Mouse (Mus musculus) heart, embryonic 10.5 days (tissue): ENCODE data around the gene Pmp22. TPM values are rescaled to one million over a fixed set of nuclear protein-coding genes. Genes with fewer than 3 reads are reported as not detected.

Experiments used
- DNase-seq: peaks from one replicate; pipeline ENCODE4 v3.0.0-alpha.2; 2017; ENCODE audit warnings: low spot score
- H3K27ac ChIP-seq: fragments of 300-500 bp; sonication (generic); 2 replicates; pipeline ENCODE4 v1.5.1; 2016; ENCODE audit warnings: mild to moderate bottlenecking
- H3K27me3 ChIP-seq: fragments of 300-500 bp; sonication (generic); 2 replicates; pipeline ENCODE4 v1.6.1; 2016; ENCODE audit warnings: mild to moderate bottlenecking; ENCODE audit not compliant: poor library complexity, insufficient read depth, severe bottlenecking
- H3K36me3 ChIP-seq: fragments of 300-500 bp; sonication (generic); 2 replicates; pipeline ENCODE4 v1.6.1; 2016; ENCODE audit warnings: mild to moderate bottlenecking, moderate library complexity
- H3K4me1 ChIP-seq: fragments of 300-500 bp; sonication (generic); 2 replicates; pipeline ENCODE4 v1.6.1; 2016; ENCODE audit warnings: mild to moderate bottlenecking
- H3K4me3 ChIP-seq: fragments of 300-500 bp; sonication (generic); 2 replicates; pipeline ENCODE4 v1.5.1; 2016; ENCODE audit warnings: mild to moderate bottlenecking, moderate library complexity
- H3K9me3 ChIP-seq: fragments of 300-500 bp; sonication (generic); 2 replicates; pipeline ENCODE4 v1.6.1; 2016; ENCODE audit warnings: mild to moderate bottlenecking, moderate library complexity
- WGBS: fragments of 180-500 bp; shearing (Covaris S2); methylation state at CpG from one replicate; pipeline ENCODE4 v1.1.7; 2016; 5-methylcytosine and 5-hydroxymethylcytosine counted together
- polyA plus RNA-seq: library from polyadenylated mRNA; unstranded; fragments of >200 nt; fragmentation: Nextera tagmentation; extraction: Ambion mirVana; gene quantifications from 2 replicates; pipeline ENCODE4 v1.2.1, GENCODE M21; 2016

Gene Pmp22
- 98.2 and 147 TPM in 2 replicates for polyA plus RNA-seq

DNA sequence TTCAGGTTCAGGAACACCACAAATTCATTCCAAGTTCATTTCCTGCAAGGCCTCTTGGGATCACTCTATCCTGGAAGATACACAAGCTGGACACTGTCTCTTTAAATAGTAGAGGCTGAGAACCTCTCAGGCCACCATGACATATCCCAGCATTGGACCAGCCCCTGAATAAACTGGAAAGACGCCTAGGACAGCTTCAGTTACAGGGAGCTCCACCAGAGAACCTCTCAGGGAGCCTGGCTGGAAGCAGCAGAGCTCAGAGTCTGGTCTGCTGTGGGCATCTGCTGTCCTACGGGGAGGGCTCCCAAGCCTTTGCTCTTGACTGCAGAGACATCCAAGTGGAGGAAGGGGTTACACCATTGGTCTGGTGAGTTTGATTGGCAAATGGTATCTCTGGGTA is at the start of gene Pmp22:
Pmp22 (plus strand) TSS at position 199 of the 400 bp plus-strand sequence.
- DNase-seq, result no peak
- Histone ChIP-seq H3K36me3 (no peaks in the 10 kb centered on the region), H3K9me3 (no peaks in the 10 kb centered on the region), H3K4me3 (peak within 1 kb of the TSS; percentile 31; the same call in 1 of the 2 replicates), H3K27ac (peak within 1 kb of the TSS; percentile 60; the same call in 1 of the 2 replicates), H3K27me3 (peaks cover 27% of the 10 kb centered on the region), H3K4me1 (peaks cover 61% of the 10 kb centered on the region)
- 57% methylated on average over 2 of the region's 2 CpGs for WGBS

DNA sequence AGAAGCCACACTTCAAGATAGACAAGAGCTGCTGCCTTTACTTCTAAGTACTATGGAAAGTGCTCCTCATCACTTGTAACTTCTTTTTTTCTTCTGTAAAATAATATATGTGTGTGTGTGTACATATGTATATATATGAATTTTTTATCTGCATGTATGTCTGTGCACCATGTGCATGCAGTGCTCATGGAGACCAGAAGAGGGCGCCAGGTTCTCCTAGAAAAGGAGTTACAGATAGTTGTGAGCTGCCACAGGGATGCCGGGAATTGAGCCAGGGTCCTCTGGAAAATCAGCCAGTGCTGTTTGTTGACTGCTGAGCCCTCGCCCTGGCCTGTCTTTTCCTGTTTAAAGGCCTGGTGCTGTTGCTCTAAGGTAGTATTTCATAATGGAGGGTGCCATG is 44.2 kb upstream of the Pmp22 start:
- 85% methylated on average over 3 of the region's 3 CpGs for WGBS
- DNase-seq, result no peak
- no peaks in the 10 kb centered on the region for H3K9me3 ChIP-seq
- H3K4me1 ChIP-seq, result no peaks in the 10 kb centered on the region
- no peak overlapping the region for H3K4me3 ChIP-seq
- H3K27me3 ChIP-seq, result no peaks in the 10 kb centered on the region
- no peaks in the 10 kb centered on the region for H3K36me3 ChIP-seq
- H3K27ac ChIP-seq, result no peak overlapping the region

DNA sequence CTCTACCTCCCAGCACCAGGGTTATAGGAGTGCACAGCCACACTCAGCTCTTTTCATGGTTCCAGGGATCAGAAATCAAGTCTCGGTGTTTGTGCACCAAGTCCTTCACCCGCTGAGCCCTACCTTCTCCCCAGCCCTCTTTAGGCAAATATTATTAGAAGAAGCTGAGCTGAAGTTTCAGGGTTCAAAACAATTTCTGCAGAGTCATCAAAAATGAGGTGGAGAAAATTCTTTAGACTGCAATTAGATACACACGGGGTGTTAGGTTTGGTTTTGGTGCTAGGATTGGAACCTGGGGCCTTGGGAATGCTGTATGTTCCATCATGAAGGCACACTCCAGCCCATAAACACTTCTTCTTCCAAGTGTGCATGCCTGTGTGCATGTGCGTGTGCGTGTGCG is 40.1 kb upstream of the Pmp22 start:
- WGBS, result 87% methylated on average over 6 of the region's 6 CpGs
- Histone ChIP-seq H3K27me3 (no peaks in the 10 kb centered on the region), H3K4me1 (peaks cover 15% of the 10 kb centered on the region; the same call in 1 of the 2 replicates), H3K27ac (no peak overlapping the region), H3K9me3 (no peaks in the 10 kb centered on the region), H3K4me3 (no peak overlapping the region), H3K36me3 (no peaks in the 10 kb centered on the region)
- no peak for DNase-seq

DNA sequence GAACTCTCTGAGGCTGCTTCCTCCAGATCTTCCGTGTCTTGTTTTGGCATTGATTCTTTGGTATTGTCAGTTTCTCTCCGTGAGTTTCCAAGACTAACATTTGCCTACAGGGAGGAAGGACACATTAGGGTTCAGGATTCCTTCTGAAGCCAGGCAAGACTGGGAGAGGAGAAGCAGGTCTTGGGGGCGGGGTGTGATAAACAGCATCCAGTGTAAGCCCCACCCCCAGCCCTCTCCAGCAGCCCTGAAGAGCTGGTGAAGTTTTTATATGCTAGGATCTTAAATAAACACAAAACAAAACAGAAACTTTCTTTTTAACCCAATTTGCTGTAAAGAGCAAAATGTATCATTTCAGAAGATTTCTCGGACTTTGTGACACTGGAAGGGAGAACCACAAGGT is 38.6 kb upstream of the Pmp22 start:
- Histone ChIP-seq H3K27ac (0 out of 2 replicates have a peak overlapping the region, but pooled peaks have one; percentile 7), H3K36me3 (no peaks in the 10 kb centered on the region), H3K4me3 (no peak overlapping the region), H3K9me3 (no peaks in the 10 kb centered on the region), H3K4me1 (peaks cover 15% of the 10 kb centered on the region; the same call in 1 of the 2 replicates), H3K27me3 (no peaks in the 10 kb centered on the region)
- WGBS, result 36% methylated on average over 4 of the region's 4 CpGs
- DNase-seq, result no peak

DNA sequence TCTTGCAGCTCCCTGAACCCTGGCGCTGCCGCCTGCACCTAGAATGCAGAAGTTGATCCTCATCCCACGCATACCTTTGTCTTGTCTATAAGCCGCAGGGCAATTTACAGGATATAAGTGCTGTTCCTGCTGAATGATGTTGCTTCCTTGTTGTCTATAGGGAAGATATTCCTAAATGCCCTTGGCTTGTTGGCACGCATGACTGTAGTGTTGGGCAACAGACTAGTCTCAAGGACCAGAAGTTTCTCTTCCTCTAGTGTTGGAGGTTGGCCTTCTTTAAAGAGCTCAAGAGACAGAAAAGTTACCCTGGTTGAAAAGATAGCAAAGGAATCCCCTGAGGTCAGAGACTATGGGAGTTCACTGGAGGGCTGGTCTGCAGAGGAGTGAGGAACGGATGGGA is 37.8 kb upstream of the Pmp22 start:
- WGBS, result 83% methylated on average over 6 of the region's 6 CpGs
- peak; percentile 71 for DNase-seq
- Histone ChIP-seq H3K9me3 (no peaks in the 10 kb centered on the region), H3K27me3 (no peaks in the 10 kb centered on the region), H3K27ac (no peak overlapping the region), H3K36me3 (no peaks in the 10 kb centered on the region), H3K4me3 (no peak overlapping the region), H3K4me1 (peaks cover 15% of the 10 kb centered on the region; the same call in 1 of the 2 replicates)

DNA sequence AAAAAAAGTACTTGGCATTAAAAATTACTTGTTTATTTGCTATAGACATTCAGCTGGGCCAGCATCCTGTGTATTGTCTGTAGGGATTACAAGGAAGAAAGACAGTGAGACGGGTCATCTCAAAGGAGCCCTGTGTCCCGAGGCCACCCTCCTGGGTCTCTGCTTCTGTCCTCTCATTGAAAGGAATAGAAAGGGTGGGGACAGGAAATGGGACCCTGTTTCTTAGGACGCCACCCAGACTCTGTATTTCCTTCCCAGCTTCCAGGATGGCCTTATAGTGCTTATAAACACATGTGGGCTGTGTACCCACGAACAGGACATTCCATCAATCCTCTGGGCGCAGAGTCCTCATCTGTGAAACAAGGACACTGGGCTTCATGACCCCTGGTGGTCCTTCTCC is 36.5 kb upstream of the Pmp22 start:
- H3K4me3 ChIP-seq, result no peak overlapping the region
- no peaks in the 10 kb centered on the region for H3K36me3 ChIP-seq
- 68% methylated on average over 5 of the region's 5 CpGs for WGBS

DNA sequence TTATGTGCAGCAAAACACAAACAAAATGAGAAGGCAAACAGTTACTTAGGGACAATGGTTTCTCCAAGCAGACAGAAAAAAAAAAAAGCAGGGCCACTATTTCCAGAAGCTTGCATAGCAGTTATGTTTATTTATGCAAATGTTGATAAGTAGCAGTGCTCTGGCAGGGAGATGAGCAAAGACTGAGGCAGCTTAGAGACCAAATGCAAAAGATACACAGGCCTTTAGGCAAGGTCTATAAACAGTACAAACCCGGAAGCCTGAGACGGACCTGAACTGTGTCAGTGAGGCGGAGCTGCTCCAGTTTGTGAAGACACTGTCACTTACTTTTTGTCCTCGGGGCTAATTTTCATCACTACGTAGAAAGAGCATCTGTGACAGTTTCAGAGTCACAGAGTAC is 35.2 kb upstream of the Pmp22 start:
- peaks cover 15% of the 10 kb centered on the region; the same call in 1 of the 2 replicates for H3K4me1 ChIP-seq
- no peak overlapping the region for H3K4me3 ChIP-seq

More for the DNA sequence above, 36.5 kb upstream of the Pmp22 start:
- no peaks in the 10 kb centered on the region for H3K9me3 ChIP-seq
- H3K27ac ChIP-seq, result no peak overlapping the region
- peak; percentile 42 for DNase-seq
- peaks cover 15% of the 10 kb centered on the region; the same call in 1 of the 2 replicates for H3K4me1 ChIP-seq
- H3K27me3 ChIP-seq, result no peaks in the 10 kb centered on the region

DNA sequence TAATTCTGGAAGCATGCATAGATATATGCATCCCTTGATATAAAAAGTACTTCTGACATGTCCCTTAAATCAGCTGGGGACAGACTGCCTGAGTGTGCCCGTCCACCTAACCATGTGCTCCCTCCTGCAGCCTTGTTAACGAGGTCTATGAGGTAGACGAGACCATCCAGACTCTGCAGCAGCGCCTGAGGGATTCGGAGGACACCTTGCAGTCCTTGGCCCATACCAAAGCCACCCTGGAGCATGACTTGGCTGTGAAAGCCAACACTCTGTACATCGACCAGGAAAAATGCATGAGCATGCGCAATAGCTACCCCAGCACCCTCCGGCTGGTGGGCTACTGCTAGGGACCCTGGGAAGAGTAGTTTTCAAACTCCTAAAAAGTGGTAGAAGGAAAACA is 34.3 kb upstream of the Pmp22 start:
- Histone ChIP-seq H3K9me3 (no peaks in the 10 kb centered on the region), H3K27ac (no peak overlapping the region), H3K27me3 (no peaks in the 10 kb centered on the region), H3K36me3 (no peaks in the 10 kb centered on the region), H3K4me1 (peaks cover 15% of the 10 kb centered on the region; the same call in 1 of the 2 replicates), H3K4me3 (no peak overlapping the region)
- DNase-seq, result peak; percentile 62
- 83% methylated on average over 8 of the region's 8 CpGs for WGBS

More for the DNA sequence above, 35.2 kb upstream of the Pmp22 start:
- H3K9me3 ChIP-seq, result no peaks in the 10 kb centered on the region
- H3K27me3 ChIP-seq, result no peaks in the 10 kb centered on the region
- no peak overlapping the region for H3K27ac ChIP-seq
- no peaks in the 10 kb centered on the region for H3K36me3 ChIP-seq
- 69% methylated on average over 5 of the region's 5 CpGs for WGBS
- DNase-seq, result peak; percentile 31

DNA sequence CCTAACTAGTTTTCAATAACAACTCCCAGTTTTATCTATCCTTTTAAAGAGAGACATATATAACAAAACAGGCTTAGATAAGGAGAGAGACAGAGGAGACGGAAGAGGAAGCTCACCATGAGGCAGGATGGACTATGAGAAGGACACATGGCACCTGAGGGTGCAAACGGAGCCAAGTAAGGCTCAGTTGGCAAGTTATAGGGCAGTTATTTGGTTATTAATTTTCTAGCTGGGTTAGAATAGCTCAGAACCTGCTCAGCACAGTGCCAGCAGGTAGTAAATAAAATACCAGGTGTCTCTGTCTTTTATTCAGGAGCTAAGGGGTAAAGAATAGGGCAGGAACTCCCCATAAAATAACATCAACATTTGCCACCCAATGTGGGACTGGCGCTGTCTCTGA is 30.8 kb upstream of the Pmp22 start:
- Histone ChIP-seq H3K4me1 (no peaks in the 10 kb centered on the region), H3K4me3 (no peak overlapping the region), H3K27ac (no peak overlapping the region), H3K9me3 (no peaks in the 10 kb centered on the region), H3K27me3 (no peaks in the 10 kb centered on the region), H3K36me3 (no peaks in the 10 kb centered on the region)
- no peak for DNase-seq
- WGBS, result 77% methylated on average over 3 of the region's 3 CpGs

DNA sequence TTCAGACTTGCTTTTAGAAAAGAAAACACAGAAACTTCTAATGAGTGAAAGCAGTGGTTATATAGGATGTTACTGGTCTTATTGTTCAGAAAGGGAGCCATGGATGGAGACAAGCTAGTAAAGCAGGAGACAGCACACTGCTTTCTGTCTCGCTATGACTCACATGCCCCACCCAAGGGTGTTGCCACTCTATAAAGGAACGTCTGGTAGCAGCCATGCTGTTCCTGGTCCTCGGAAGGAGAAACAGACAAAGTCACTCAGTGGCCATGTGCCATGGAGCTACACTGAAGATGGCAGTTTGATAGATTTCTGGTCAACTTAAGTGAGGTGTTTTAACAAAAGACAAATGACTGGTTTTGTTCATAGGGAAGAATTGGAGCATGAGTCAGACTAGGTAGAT is 29.4 kb upstream of the Pmp22 start:
- no peaks in the 10 kb centered on the region for H3K36me3 ChIP-seq
- no peak for DNase-seq
- 73% methylated on average over 3 of the region's 3 CpGs for whole genome bisulfite sequencing
- peaks cover 6% of the 10 kb centered on the region; the same call in 1 of the 2 replicates for H3K4me1 ChIP-seq
- no peaks in the 10 kb centered on the region for H3K9me3 ChIP-seq
- no peak overlapping the region for H3K27ac ChIP-seq
- H3K27me3 ChIP-seq, result no peaks in the 10 kb centered on the region
- no peak overlapping the region for H3K4me3 ChIP-seq

DNA sequence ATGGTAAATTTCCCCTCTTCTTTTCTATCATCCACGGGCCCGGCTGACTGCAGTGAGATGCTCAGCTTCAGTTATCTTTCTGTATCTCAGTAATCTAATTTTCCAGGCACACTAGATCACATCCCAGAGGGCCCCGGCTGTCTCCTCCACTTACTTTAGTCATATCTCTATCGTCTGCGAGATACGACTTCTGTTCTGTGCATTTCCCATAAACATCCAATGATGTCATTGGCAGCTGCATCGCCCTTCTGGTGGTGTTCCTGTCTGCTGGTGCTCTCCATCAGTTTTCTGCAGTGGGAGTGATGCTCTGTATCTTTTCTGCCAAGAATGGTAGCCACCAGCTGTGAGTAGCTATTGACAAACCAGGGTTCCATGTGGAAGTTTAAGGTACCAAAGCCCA is 25.5 kb upstream of the Pmp22 start:
- DNase-seq, result no peak
- no peaks in the 10 kb centered on the region for H3K36me3 ChIP-seq
- H3K9me3 ChIP-seq, result no peaks in the 10 kb centered on the region
- WGBS, result 68% methylated on average over 7 of the region's 7 CpGs
- no peak overlapping the region for H3K27ac ChIP-seq
- H3K4me3 ChIP-seq, result no peak overlapping the region
- H3K27me3 ChIP-seq, result no peaks in the 10 kb centered on the region
- H3K4me1 ChIP-seq, result peaks cover 15% of the 10 kb centered on the region

DNA sequence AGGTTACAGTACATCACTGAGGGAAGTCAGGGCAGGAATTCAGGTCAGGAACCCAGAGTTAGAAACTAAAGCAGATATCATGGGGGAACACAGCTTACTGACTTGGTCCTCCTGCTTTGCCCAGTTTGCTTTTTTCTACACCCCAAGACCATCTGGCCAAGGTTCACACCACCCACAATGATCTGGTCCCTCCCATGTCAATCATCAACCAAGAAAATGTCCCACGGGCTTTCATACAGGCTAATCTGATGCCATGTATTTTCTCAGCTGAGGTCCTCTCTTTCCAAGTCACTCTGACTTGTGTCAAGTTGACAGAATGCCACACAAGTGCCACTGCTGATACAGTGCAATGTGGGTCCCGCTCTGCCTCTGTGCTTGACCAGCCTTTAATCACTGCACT is 24.8 kb upstream of the Pmp22 start:
- H3K4me1 ChIP-seq, result peaks cover 15% of the 10 kb centered on the region
- H3K27ac ChIP-seq, result no peak overlapping the region
- H3K4me3 ChIP-seq, result no peak overlapping the region
- no peaks in the 10 kb centered on the region for H3K36me3 ChIP-seq
- no peaks in the 10 kb centered on the region for H3K27me3 ChIP-seq
- WGBS, result 54% methylated on average over 2 of the region's 2 CpGs
- no peaks in the 10 kb centered on the region for H3K9me3 ChIP-seq
- DNase-seq, result no peak

DNA sequence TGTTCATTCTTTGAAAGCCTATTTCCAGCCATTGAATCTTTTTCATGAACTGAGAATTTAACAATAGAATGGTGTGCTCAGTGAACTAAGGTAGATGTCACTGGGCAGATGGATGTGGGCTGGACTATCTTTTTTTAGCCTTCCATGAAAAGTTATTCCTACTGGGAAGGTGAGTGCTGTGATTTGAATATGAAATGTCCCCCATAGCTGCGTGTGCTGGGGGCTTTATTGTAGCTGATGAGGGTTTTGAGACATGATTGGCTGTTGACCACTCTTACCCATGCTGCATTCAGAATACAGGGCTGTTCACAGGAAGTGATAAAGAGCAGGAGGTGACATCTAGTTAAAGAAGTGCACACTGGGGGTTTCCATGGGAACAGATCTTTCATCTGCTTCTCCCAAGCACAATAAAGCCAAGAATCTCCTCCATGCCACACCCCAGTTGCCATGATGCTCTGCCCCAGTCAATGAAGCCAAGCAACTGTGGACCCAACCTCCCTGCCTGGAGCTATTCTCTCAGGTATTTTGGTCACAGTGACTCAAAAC is 19.5 kb upstream of the Pmp22 start:
- Histone ChIP-seq H3K4me1 (peaks cover 9% of the 10 kb centered on the region), H3K27me3 (no peaks in the 10 kb centered on the region), H3K36me3 (no peaks in the 10 kb centered on the region), H3K27ac (no peak overlapping the region), H3K9me3 (no peaks in the 10 kb centered on the region), H3K4me3 (no peak overlapping the region)
- WGBS, result 50% methylated on average over 1 of the region's 1 CpGs
- DNase-seq, result no peak

DNA sequence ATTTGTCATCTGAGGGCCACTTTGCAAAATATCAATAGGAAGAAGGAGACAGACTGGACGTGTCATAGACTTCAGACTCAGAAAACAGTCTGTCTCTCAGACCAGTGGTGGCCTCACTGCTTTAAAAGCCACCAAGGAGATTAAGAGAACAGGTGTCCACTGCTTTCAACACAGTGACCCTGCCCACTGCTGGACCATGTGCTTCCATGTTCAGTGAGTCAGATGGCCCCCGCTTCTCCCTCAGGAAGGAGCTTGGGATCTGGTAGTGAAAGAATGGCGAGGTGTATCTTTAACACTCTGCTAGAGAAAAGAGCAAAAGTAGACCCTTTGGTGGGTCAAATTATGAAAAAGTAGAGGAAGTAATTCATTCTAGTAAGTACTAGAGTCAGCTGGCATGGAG is 18.5 kb upstream of the Pmp22 start:
- H3K36me3 ChIP-seq, result no peaks in the 10 kb centered on the region
- no peak overlapping the region for H3K27ac ChIP-seq
- no peaks in the 10 kb centered on the region for H3K27me3 ChIP-seq
- no peak overlapping the region for H3K4me3 ChIP-seq
- no peaks in the 10 kb centered on the region for H3K9me3 ChIP-seq
- peaks cover 6% of the 10 kb centered on the region for H3K4me1 ChIP-seq
- WGBS, result 82% methylated on average over 3 of the region's 3 CpGs
- DNase-seq, result no peak
